Mouse (Mus musculus): ENCODE data around the gene Gm49711. TPM values are rescaled to one million over a fixed set of nuclear protein-coding genes. Genes with fewer than 3 reads are reported as not detected.

Gm49711 gene
- polyA plus RNA-seq, 1 experiment = not detected

GRCm38 (mm10) chr16:92163545-92163944, 105.4 kb downstream of the Gm49711 start:
- no peak overlapping the region for H3ac ChIP-seq (ENCODE audit: control insufficient read depth, insufficient read length)
- H3K4me2 ChIP-seq (ENCODE audit: low read depth) = no peak overlapping the region
- TF ChIP-seq E2F4 (IDR thresholded peaks at IDR 0.05; ENCODE audit: insufficient read depth) (no peak), CEBPB (IDR thresholded peaks at IDR 0.05; ENCODE audit: insufficient read depth, poor library complexity, severe bottlenecking) (no peak), POLR2A (IDR thresholded peaks at IDR 0.05; ENCODE audit: insufficient read length, low read depth) (no peak), MAX (IDR thresholded peaks at IDR 0.05; ENCODE audit: low read depth) (no peak), POLR2AphosphoS2 (IDR thresholded peaks at IDR 0.05; ENCODE audit: insufficient read length, low read depth) (no peak), USF1 (IDR thresholded peaks at IDR 0.05; ENCODE audit: low read depth) (no peak), MYOD1 (IDR thresholded peaks at IDR 0.05; ENCODE audit: control insufficient read depth in 1 of 3, insufficient read length in 2 of 3, low read depth in 2 of 3) (peak in 1 of 3 experiments; percentile 59), TCF3 (IDR thresholded peaks at IDR 0.05; ENCODE audit: insufficient read length, low read depth) (no peak), SRF (IDR thresholded peaks at IDR 0.05; ENCODE audit: control insufficient read depth, insufficient read length, low read depth) (peak; percentile 64), TCF12 (IDR thresholded peaks at IDR 0.05; ENCODE audit: insufficient read depth, poor library complexity, severe bottlenecking) (no peak), MYOG (IDR thresholded peaks at IDR 0.05; ENCODE audit: control insufficient read depth in 1 of 3, insufficient read depth in 1 of 3, insufficient read length in 2 of 3, low read depth in 2 of 3) (no peak), REST (IDR thresholded peaks at IDR 0.05; ENCODE audit: insufficient read depth, insufficient read length) (no peak)
- no peaks in the 10 kb centered on the region for H3K27me3 ChIP-seq (ENCODE audit: control insufficient read depth, insufficient read depth, insufficient read length)
- no peak overlapping the region for H3K4me3 ChIP-seq
- H3K36me3 ChIP-seq (ENCODE audit: control insufficient read depth, insufficient read depth) = no peaks in the 10 kb centered on the region
- H3K79me2 ChIP-seq (ENCODE audit: control insufficient read depth, insufficient read depth) = no peaks in the 10 kb centered on the region

- Histone ChIP-seq H3K79me2 (ENCODE audit: control insufficient read depth, insufficient read depth) (no peaks in the 10 kb centered on the region), H3ac (ENCODE audit: control insufficient read depth, insufficient read length) (no peak overlapping the region), H3K4me2 (ENCODE audit: low read depth) (no peak overlapping the region), H3K27me3 (ENCODE audit: control insufficient read depth, insufficient read depth, insufficient read length) (no peaks in the 10 kb centered on the region), H3K4me3 (no peak overlapping the region), H3K36me3 (ENCODE audit: control insufficient read depth, insufficient read depth) (no peaks in the 10 kb centered on the region)
- no peak for TF ChIP-seq POLR2AphosphoS2 (IDR thresholded peaks at IDR 0.05; ENCODE audit: insufficient read length, low read depth)
- TF ChIP-seq MAX (IDR thresholded peaks at IDR 0.05; ENCODE audit: low read depth) = no peak
- no peak for TF ChIP-seq CEBPB (IDR thresholded peaks at IDR 0.05; ENCODE audit: insufficient read depth, poor library complexity, severe bottlenecking)
- no peak for TF ChIP-seq POLR2A (IDR thresholded peaks at IDR 0.05; ENCODE audit: insufficient read length, low read depth)
- TF ChIP-seq SRF (IDR thresholded peaks at IDR 0.05; ENCODE audit: control insufficient read depth, insufficient read length, low read depth) = no peak
- TF ChIP-seq E2F4 (IDR thresholded peaks at IDR 0.05; ENCODE audit: insufficient read depth) = no peak
- TF ChIP-seq TCF12 (IDR thresholded peaks at IDR 0.05; ENCODE audit: insufficient read depth, poor library complexity, severe bottlenecking) = no peak
- no peak for TF ChIP-seq REST (IDR thresholded peaks at IDR 0.05; ENCODE audit: insufficient read depth, insufficient read length)
- no peak for TF ChIP-seq MYOD1 (IDR thresholded peaks at IDR 0.05; ENCODE audit: control insufficient read depth in 1 of 3, insufficient read length in 2 of 3, low read depth in 2 of 3)
- no peak for TF ChIP-seq USF1 (IDR thresholded peaks at IDR 0.05; ENCODE audit: low read depth)
- TF ChIP-seq TCF3 (IDR thresholded peaks at IDR 0.05; ENCODE audit: insufficient read length, low read depth) = no peak
- no peak for TF ChIP-seq MYOG (IDR thresholded peaks at IDR 0.05; ENCODE audit: control insufficient read depth in 1 of 3, insufficient read depth in 1 of 3, insufficient read length in 2 of 3, low read depth in 2 of 3)
Measured at GRCm38 (mm10) chr16:92176052-92176451, 117.9 kb downstream of the Gm49711 start.

- Histone ChIP-seq H3K27me3 (ENCODE audit: control insufficient read depth, insufficient read depth, insufficient read length) (no peaks in the 10 kb centered on the region), H3K79me2 (ENCODE audit: control insufficient read depth, insufficient read depth) (no peaks in the 10 kb centered on the region), H3K4me2 (ENCODE audit: low read depth) (no peak overlapping the region), H3ac (ENCODE audit: control insufficient read depth, insufficient read length) (no peak overlapping the region), H3K4me3 (no peak overlapping the region), H3K36me3 (ENCODE audit: control insufficient read depth, insufficient read depth) (no peaks in the 10 kb centered on the region)
- TF ChIP-seq SRF (IDR thresholded peaks at IDR 0.05; ENCODE audit: control insufficient read depth, insufficient read length, low read depth) (no peak), MYOG (IDR thresholded peaks at IDR 0.05; ENCODE audit: control insufficient read depth in 1 of 3, insufficient read depth in 1 of 3, insufficient read length in 2 of 3, low read depth in 2 of 3) (peak in 1 of 3 experiments; percentile 7)
Measured at GRCm38 (mm10) chr16:92177718-92178117, 119.6 kb downstream of the Gm49711 start.

- H3K4me3 ChIP-seq = no peak overlapping the region
- no peak overlapping the region for H3ac ChIP-seq (ENCODE audit: control insufficient read depth, insufficient read length)
- H3K27me3 ChIP-seq (ENCODE audit: control insufficient read depth, insufficient read depth, insufficient read length) = no peaks in the 10 kb centered on the region
- TF ChIP-seq MYOD1 (IDR thresholded peaks at IDR 0.05; ENCODE audit: control insufficient read depth in 1 of 3, insufficient read length in 2 of 3, low read depth in 2 of 3) (no peak), CEBPB (IDR thresholded peaks at IDR 0.05; ENCODE audit: insufficient read depth, poor library complexity, severe bottlenecking) (no peak), MYOG (IDR thresholded peaks at IDR 0.05; ENCODE audit: control insufficient read depth in 1 of 3, insufficient read depth in 1 of 3, insufficient read length in 2 of 3, low read depth in 2 of 3) (no peak), POLR2A (IDR thresholded peaks at IDR 0.05; ENCODE audit: insufficient read length, low read depth) (no peak), MAX (IDR thresholded peaks at IDR 0.05; ENCODE audit: low read depth) (no peak), TCF3 (IDR thresholded peaks at IDR 0.05; ENCODE audit: insufficient read length, low read depth) (no peak), SRF (IDR thresholded peaks at IDR 0.05; ENCODE audit: control insufficient read depth, insufficient read length, low read depth) (no peak), E2F4 (IDR thresholded peaks at IDR 0.05; ENCODE audit: insufficient read depth) (no peak), REST (IDR thresholded peaks at IDR 0.05; ENCODE audit: insufficient read depth, insufficient read length) (no peak), POLR2AphosphoS2 (IDR thresholded peaks at IDR 0.05; ENCODE audit: insufficient read length, low read depth) (no peak), USF1 (IDR thresholded peaks at IDR 0.05; ENCODE audit: low read depth) (no peak), TCF12 (IDR thresholded peaks at IDR 0.05; ENCODE audit: insufficient read depth, poor library complexity, severe bottlenecking) (no peak)
- no peaks in the 10 kb centered on the region for H3K36me3 ChIP-seq (ENCODE audit: control insufficient read depth, insufficient read depth)
- H3K4me2 ChIP-seq (ENCODE audit: low read depth) = no peak overlapping the region
- H3K79me2 ChIP-seq (ENCODE audit: control insufficient read depth, insufficient read depth) = no peaks in the 10 kb centered on the region
Measured at GRCm38 (mm10) chr16:92179306-92179705, 121.2 kb downstream of the Gm49711 start.

- Histone ChIP-seq H3K4me3 (no peak overlapping the region), H3K27me3 (ENCODE audit: control insufficient read depth, insufficient read depth, insufficient read length) (no peaks in the 10 kb centered on the region), H3ac (ENCODE audit: control insufficient read depth, insufficient read length) (no peak overlapping the region), H3K36me3 (ENCODE audit: control insufficient read depth, insufficient read depth) (no peaks in the 10 kb centered on the region), H3K4me2 (ENCODE audit: low read depth) (no peak overlapping the region), H3K79me2 (ENCODE audit: control insufficient read depth, insufficient read depth) (no peaks in the 10 kb centered on the region)
- TF ChIP-seq MYOD1 (IDR thresholded peaks at IDR 0.05; ENCODE audit: control insufficient read depth in 1 of 3, insufficient read length in 2 of 3, low read depth in 2 of 3) (no peak), USF1 (IDR thresholded peaks at IDR 0.05; ENCODE audit: low read depth) (no peak), MAX (IDR thresholded peaks at IDR 0.05; ENCODE audit: low read depth) (no peak), SRF (IDR thresholded peaks at IDR 0.05; ENCODE audit: control insufficient read depth, insufficient read length, low read depth) (no peak), REST (IDR thresholded peaks at IDR 0.05; ENCODE audit: insufficient read depth, insufficient read length) (no peak), POLR2A (IDR thresholded peaks at IDR 0.05; ENCODE audit: insufficient read length, low read depth) (no peak), E2F4 (IDR thresholded peaks at IDR 0.05; ENCODE audit: insufficient read depth) (no peak), MYOG (IDR thresholded peaks at IDR 0.05; ENCODE audit: control insufficient read depth in 1 of 3, insufficient read depth in 1 of 3, insufficient read length in 2 of 3, low read depth in 2 of 3) (no peak), TCF3 (IDR thresholded peaks at IDR 0.05; ENCODE audit: insufficient read length, low read depth) (no peak), POLR2AphosphoS2 (IDR thresholded peaks at IDR 0.05; ENCODE audit: insufficient read length, low read depth) (no peak), CEBPB (IDR thresholded peaks at IDR 0.05; ENCODE audit: insufficient read depth, poor library complexity, severe bottlenecking) (no peak), TCF12 (IDR thresholded peaks at IDR 0.05; ENCODE audit: insufficient read depth, poor library complexity, severe bottlenecking) (no peak)
Measured at GRCm38 (mm10) chr16:92183477-92183876, 125.4 kb downstream of the Gm49711 start.

All from myocyte (in vitro differentiated cells).